Mouse (Mus musculus): ENCODE measurements around the gene Kcnk13. TPM values are rescaled to one million over a fixed set of nuclear protein-coding genes. Genes with fewer than 3 reads are reported as not detected.

The Kcnk13 gene
- total and polyA plus RNA-seq, 3 experiments = 0.13 TPM; not detected in 2

DNA sequence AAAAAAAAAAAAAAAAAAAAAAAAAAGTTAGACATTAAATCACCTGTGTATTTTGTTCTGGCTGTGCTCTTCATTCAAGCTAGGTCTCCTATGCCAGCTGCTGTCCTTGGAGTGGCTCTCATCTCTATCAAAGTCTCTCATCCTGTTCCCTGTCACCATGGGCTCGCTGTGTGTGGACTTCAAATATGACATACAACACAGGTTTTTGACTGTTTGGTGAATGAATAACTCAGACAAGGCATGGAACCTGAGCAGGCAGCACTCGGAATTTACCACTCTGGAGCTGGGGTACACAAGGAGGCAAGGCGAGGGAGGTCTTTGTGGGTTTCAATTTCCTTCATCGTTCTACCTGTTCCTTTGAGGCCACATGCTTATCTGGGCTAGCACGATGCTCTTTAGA lies 50.8 kb downstream of the Kcnk13 start:
- dilution Hi-C loops (cut with MboI; ENCODE audit: extremely low pct_ligation_motif_present, extremely low pct_unique_long_range_greater_than_20kb, low sequenced_read_pairs) (no loop called here), in situ Hi-C loops (cut with MboI; ENCODE audit: low pct_ligation_motif_present, low pct_unique_long_range_greater_than_20kb, low sequenced_read_pairs) (no loop called here)
- Histone ChIP-seq H3K4me2 (ENCODE audit: insufficient read depth, low read depth, poor library complexity, severe bottlenecking) (no peak overlapping the region), H3K9me3 (replicated peaks; ENCODE audit: low read length) (no peaks in the 10 kb centered on the region), H3K9ac (ENCODE audit: insufficient read depth, low read depth) (no peak overlapping the region), H3K4me1 (ENCODE audit: control insufficient read depth in 1 of 2, insufficient read depth in 2 of 2) (peaks cover 0 to 17% of the 10 kb centered on the region in 2 experiments; a peak in 2 of 4 replicates), H3K27ac (ENCODE audit: insufficient read depth, low read depth) (no peak overlapping the region), H3K4me3 (replicated peaks in 1 of 3; ENCODE audit: low read depth in 2 of 3, low read length in 2 of 3, poor library complexity in 1 of 3) (no peak overlapping the region), H3K79me2 (replicated peaks; ENCODE audit: control insufficient read depth, extremely low read depth, insufficient read depth, poor library complexity, severe bottlenecking) (no peaks in the 10 kb centered on the region), H3K36me3 (replicated peaks in 1 of 2; ENCODE audit: control insufficient read depth in 1 of 2, insufficient read depth in 1 of 2, low read length in 1 of 2) (no peaks in the 10 kb centered on the region), H3K27me3 (replicated peaks) (no peaks in the 10 kb centered on the region)
- no peak for DNase-seq (ENCODE audit: extremely low read depth)
- TF ChIP-seq ZNF384 (IDR thresholded peaks at IDR 0.05; ENCODE audit: low read depth, low read length) (peak; percentile 44; the same call in 1 of the 2 replicates), MAX (IDR thresholded peaks at IDR 0.05; ENCODE audit: low read length) (no peak)

GRCm38 (mm10) chr12:100017709-100018108 lies 53.4 kb downstream of the Kcnk13 start:
- dilution Hi-C loops (cut with MboI; ENCODE audit: extremely low pct_ligation_motif_present, extremely low pct_unique_long_range_greater_than_20kb, low sequenced_read_pairs) (no loop called here), in situ Hi-C loops (cut with MboI; ENCODE audit: low pct_ligation_motif_present, low pct_unique_long_range_greater_than_20kb, low sequenced_read_pairs) (no loop called here)
- Histone ChIP-seq H3K9me3 (replicated peaks; ENCODE audit: low read length) (no peaks in the 10 kb centered on the region), H3K4me2 (ENCODE audit: insufficient read depth, low read depth, poor library complexity, severe bottlenecking) (no peak overlapping the region), H3K4me3 (replicated peaks in 1 of 3; ENCODE audit: low read depth in 2 of 3, low read length in 2 of 3, poor library complexity in 1 of 3) (no peak overlapping the region), H3K27ac (ENCODE audit: insufficient read depth, low read depth) (no peak overlapping the region), H3K9ac (ENCODE audit: insufficient read depth, low read depth) (no peak overlapping the region), H3K36me3 (replicated peaks in 1 of 2; ENCODE audit: control insufficient read depth in 1 of 2, insufficient read depth in 1 of 2, low read length in 1 of 2) (no peaks in the 10 kb centered on the region), H3K27me3 (replicated peaks) (no peaks in the 10 kb centered on the region), H3K4me1 (ENCODE audit: control insufficient read depth in 1 of 2, insufficient read depth in 2 of 2) (peaks cover 6 to 34% of the 10 kb centered on the region in 2 experiments), H3K79me2 (replicated peaks; ENCODE audit: control insufficient read depth, extremely low read depth, insufficient read depth, poor library complexity, severe bottlenecking) (no peaks in the 10 kb centered on the region)
- TF ChIP-seq CTCF (conservative IDR thresholded peaks at IDR 0.05 in 1 of 2, IDR thresholded peaks at IDR 0.05 in 1 of 2; ENCODE audit: low read depth in 2 of 2, low read length in 2 of 2) = no peak
- no peak for DNase-seq (ENCODE audit: extremely low read depth)

DNA sequence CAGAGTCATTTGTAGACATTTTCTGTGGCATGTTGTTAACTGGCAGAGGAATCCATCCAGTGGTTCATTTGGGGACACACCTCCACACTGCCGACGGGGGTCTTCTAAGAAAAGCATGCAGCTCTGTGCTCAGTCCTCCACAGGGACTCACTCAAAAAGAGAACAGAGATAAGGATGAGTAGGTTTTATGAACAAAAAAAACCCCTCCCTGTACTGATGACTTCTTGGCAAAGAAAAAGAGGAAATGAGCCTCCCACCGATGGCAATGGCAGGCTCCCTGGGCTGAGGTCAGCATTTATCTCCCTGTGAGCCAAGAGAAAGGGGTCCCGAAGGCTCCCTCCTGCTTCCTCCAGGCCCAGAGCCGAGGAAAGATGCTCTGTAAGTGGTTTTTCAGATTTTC lies 58.2 kb downstream of the Kcnk13 start:
- DNase-seq (ENCODE audit: extremely low read depth) = peak; percentile 72
- no peaks in the 10 kb centered on the region for H3K9me3 ChIP-seq (replicated peaks; ENCODE audit: low read length)
- no peak overlapping the region for H3K4me3 ChIP-seq (replicated peaks in 1 of 3; ENCODE audit: low read depth in 2 of 3, low read length in 2 of 3, poor library complexity in 1 of 3)
- H3K4me1 ChIP-seq (ENCODE audit: control insufficient read depth in 1 of 2, insufficient read depth in 2 of 2) = peaks cover 12 to 39% of the 10 kb centered on the region in 2 experiments
- dilution Hi-C loops (cut with MboI; ENCODE audit: extremely low pct_ligation_motif_present, extremely low pct_unique_long_range_greater_than_20kb, low sequenced_read_pairs) (no loop called here), in situ Hi-C loops (cut with MboI; ENCODE audit: low pct_ligation_motif_present, low pct_unique_long_range_greater_than_20kb, low sequenced_read_pairs) (no loop called here)
- no peak overlapping the region for H3K27ac ChIP-seq (ENCODE audit: insufficient read depth, low read depth)
- no peak overlapping the region for H3K9ac ChIP-seq (ENCODE audit: insufficient read depth, low read depth)
- 0 out of 2 replicates have a peak overlapping the region, but pooled peaks have one; percentile 2 for H3K4me2 ChIP-seq (ENCODE audit: insufficient read depth, low read depth, poor library complexity, severe bottlenecking)
- H3K36me3 ChIP-seq (replicated peaks in 1 of 2; ENCODE audit: control insufficient read depth in 1 of 2, insufficient read depth in 1 of 2, low read length in 1 of 2) = no peaks in the 10 kb centered on the region
- no peaks in the 10 kb centered on the region for H3K27me3 ChIP-seq (replicated peaks)
- H3K79me2 ChIP-seq (replicated peaks; ENCODE audit: control insufficient read depth, extremely low read depth, insufficient read depth, poor library complexity, severe bottlenecking) = no peaks in the 10 kb centered on the region
- TF ChIP-seq POLR2A (IDR thresholded peaks at IDR 0.05; ENCODE audit: low read depth, low read length) (no peak), USF2 (conservative IDR thresholded peaks at IDR 0.05; ENCODE audit: low read depth, low read length) (no peak), RAD21 (IDR thresholded peaks at IDR 0.05; ENCODE audit: low read depth, low read length) (no peak), NELFE (IDR thresholded peaks at IDR 0.05; ENCODE audit: low read depth, low read length) (no peak), MYC (IDR thresholded peaks at IDR 0.05; ENCODE audit: low read depth, low read length) (no peak), ZNF384 (IDR thresholded peaks at IDR 0.05; ENCODE audit: low read depth, low read length) (peak; percentile 63; the same call in 1 of the 2 replicates), NRF1 (IDR thresholded peaks at IDR 0.05; ENCODE audit: low read depth, low read length) (no peak), BHLHE40 (IDR thresholded peaks at IDR 0.05; ENCODE audit: low read depth, low read length) (no peak), ETS1 (conservative IDR thresholded peaks at IDR 0.05; ENCODE audit: low read depth, low read length) (0 out of 2 replicates have a peak, but pooled peaks have one; percentile 35), PAX5 (IDR thresholded peaks at IDR 0.05; ENCODE audit: low read length) (no peak), CHD1 (IDR thresholded peaks at IDR 0.05; ENCODE audit: low read depth, low read length) (no peak), RCOR1 (conservative IDR thresholded peaks at IDR 0.05; ENCODE audit: low read depth, low read length) (0 out of 2 replicates have a peak, but pooled peaks have one; percentile 44), JUND (conservative IDR thresholded peaks at IDR 0.05; ENCODE audit: low read depth, low read length) (no peak), JUN (IDR thresholded peaks at IDR 0.05; ENCODE audit: insufficient read depth, low read depth, low read length) (no peak), POLR2AphosphoS2 (IDR thresholded peaks at IDR 0.05; ENCODE audit: low read depth, low read length) (no peak), MAFK (IDR thresholded peaks at IDR 0.05; ENCODE audit: insufficient replicate concordance, low read length) (peak; percentile 87), MEF2A (IDR thresholded peaks at IDR 0.05; ENCODE audit: borderline replicate concordance, low read depth, low read length) (no peak; the same call in 1 of the 2 replicates), CTCF (conservative IDR thresholded peaks at IDR 0.05 in 1 of 2, IDR thresholded peaks at IDR 0.05 in 1 of 2; ENCODE audit: low read depth in 2 of 2, low read length in 2 of 2) (no peak), CHD2 (IDR thresholded peaks at IDR 0.05; ENCODE audit: low read length) (0 out of 2 replicates have a peak, but pooled peaks have one; percentile 31), ZKSCAN1 (IDR thresholded peaks at IDR 0.05; ENCODE audit: borderline replicate concordance, low read depth, low read length) (no peak), MXI1 (IDR thresholded peaks at IDR 0.05; ENCODE audit: low read depth, low read length) (no peak), EP300 (IDR thresholded peaks at IDR 0.05; ENCODE audit: low read length) (peak; percentile 86), UBTF (IDR thresholded peaks at IDR 0.05; ENCODE audit: low read depth, low read length) (no peak), MAZ (IDR thresholded peaks at IDR 0.05; ENCODE audit: low read depth, low read length) (0 out of 2 replicates have a peak, but pooled peaks have one; percentile 19), ELF1 (IDR thresholded peaks at IDR 0.05; ENCODE audit: low read depth, low read length) (no peak)

All from CH12.LX (cell line).